Mouse (Mus musculus) gastrocnemius, postnatal 36 days (tissue): ENCODE results near the gene Il20. TPM values are rescaled to one million over a fixed set of nuclear protein-coding genes. Genes with fewer than 3 reads are reported as not detected.

Experiments
- DNase-seq, 2 experiments: peaks; one replicate each; pipeline ENCODE4 v3.0.0; 2022
- intact Hi-C: fragments of 180-260 bp; cut with DNase I; formaldehyde crosslinking; loops from one replicate; pipeline ENCODE4 v1.15.1; 2025
- long read RNA-seq, 2 experiments: library from polyadenylated mRNA; stranded (forward); transcript quantifications; one replicate each; pipeline ENCODE4 v2.0.0; 2021
- total RNA-seq, 2 experiments: library from RNA; stranded (reverse); gene quantifications; 2 replicates each; pipeline ENCODE4 v1.2.3; 2021

Gene Il20
- total RNA-seq = not detected
- long read RNA-seq, experiment 1 = 0 reads
- long read RNA-seq, experiment 2 = 0 reads

DNA sequence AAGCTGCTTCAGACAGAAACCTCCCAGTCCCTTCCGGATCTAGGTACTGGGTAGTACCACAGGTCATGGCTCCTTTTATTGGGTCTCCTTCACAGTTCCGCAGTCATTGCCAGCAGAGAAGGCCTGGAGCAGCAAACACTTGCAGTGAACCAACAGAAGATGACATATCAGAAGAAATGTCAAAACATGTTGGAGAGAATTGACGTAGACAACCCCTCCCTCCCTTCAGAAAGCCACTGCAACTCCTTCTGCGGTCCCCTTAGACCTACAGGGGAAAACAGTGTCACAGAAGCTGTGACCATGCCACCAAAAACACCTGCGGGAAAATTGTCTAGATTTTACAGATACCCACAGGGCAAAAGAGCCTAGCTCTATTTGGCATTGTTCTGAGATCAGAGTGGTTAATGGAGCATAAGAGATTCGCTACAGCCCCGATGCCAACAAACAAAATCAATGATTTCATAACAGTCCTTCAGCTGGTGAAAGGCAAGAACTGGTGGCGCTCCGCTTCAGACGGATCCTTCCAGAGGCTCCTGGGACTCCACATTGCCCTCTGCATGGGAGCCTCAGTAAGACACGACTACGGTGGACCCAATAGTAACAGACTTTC lies at the start of gene Il20:
TSS of gene Il20 (minus strand) at position 51 of the 610 bp plus-strand sequence.
- intact Hi-C loops = no loop called here
- DNase-seq = no peak

DNA sequence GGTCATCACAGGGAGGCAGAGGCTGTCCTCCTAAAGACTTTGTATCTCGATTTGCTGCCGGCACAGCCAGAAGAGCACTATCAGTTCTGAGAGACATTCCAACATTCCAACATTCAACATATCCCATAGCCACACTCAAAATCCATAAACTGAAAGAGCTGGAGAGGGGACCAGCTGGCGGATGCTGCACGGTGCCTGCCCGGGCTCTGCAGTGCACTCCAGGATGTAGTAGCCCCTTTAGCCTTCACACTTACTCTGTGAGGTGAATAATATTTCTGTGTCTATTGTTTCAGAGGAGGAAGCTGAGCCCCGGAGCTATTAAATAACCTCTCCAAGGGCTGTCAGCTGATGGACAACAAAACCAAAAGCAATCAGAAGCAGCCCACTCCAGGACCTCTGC lies 35.7 kb upstream of the Il20 start:
- no peak for DNase-seq
- intact Hi-C loops = no loop called here

DNA sequence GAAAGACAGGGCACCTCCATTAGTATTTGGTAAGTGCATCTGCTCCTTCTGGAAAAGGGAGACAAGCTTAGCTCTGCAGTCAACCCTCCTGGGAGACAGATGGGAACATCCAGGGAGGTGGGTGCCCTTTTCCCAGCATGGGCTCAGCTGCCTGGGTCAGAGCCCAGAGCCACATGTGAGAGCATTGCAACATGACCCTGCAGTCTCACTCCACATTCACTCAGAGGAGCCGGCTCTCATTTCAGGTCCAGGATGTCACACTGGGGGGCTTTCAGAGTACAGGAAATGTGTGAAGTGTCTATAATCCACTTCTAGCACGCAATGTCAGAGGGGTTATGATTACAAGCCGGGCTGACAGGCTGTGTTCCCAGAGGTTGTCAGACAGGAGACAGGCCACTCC lies 30.6 kb upstream of the Il20 start:
- DNase-seq = peak in 1 of 2 experiments; percentile 14
- intact Hi-C loops = no loop called here

DNA sequence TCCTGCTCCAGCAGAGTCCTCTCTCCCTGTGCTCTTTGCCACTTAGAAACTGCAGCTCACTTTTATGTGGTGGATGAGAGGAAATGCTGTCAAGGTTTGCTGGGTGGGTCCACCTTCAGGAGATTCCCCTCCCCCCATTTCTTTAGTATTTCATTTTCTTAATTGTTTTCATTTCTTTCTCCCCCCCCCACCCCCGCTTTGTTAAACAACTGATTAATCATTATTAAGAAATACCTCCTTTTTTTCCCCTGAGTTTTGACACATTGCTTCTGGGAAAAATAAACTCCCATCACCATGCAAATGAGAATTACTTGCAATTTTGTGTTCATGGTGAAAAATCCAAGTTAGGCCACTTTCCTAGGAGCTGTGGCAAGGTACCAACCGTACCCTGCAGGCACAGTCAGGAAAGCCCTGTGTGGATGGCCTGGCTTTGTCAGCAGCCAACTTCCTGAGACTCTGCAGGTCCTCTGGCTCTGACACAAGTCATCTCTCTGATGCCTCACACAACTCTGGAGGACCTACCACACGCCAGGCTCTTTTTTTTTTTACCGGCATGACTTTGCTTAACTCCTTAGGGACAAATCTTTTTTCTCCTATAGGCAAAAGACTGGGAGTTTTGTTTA lies 28.9 kb upstream of the Il20 start, which contains the start of gene Il19:
TSS of gene Il19 (minus strand) at position 51 of the 623 bp plus-strand sequence.
- intact Hi-C loops = no loop called here
- no peak for DNase-seq

DNA sequence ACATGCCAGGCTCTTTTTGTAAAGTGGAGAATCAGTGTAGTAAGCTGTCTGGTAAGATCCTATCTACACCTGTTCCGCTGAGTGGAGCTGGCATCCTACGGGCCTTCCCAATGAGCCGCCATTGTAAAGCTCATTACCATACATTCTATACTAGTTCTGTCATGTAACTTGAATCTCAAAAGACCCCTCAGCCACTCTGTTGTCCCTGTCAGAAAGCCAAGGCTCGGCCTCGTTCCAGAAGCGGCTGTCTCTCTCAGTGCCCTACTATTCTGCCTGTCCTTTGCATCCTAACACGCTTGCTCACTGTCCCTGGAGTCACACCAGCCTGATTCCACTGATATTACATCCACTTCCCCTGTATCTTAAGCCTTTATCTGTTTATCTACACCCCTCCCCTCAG lies 26.9 kb upstream of the Il20 start:
- DNase-seq = no peak
- intact Hi-C loops = no loop called here

DNA sequence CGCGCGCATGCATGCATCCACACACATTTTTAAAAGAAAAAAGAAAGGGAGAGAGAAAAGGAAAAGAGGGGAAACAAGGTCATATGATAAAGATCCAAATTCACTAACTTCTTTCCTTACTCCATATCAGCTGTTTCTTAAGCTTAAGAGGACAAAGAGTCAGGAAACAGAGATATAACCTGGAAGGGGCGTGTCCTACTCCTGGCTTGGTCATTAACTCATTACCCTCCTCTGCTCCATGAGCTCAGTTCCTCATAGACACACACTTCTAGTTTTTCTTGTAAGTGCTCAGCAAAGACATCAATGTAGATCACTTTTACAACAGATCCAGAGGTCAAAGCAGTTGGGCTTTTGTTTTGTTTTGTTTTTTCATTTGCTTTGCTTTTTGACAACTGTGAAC lies 25.9 kb upstream of the Il20 start:
- DNase-seq = no peak
- intact Hi-C loops = no loop called here

DNA sequence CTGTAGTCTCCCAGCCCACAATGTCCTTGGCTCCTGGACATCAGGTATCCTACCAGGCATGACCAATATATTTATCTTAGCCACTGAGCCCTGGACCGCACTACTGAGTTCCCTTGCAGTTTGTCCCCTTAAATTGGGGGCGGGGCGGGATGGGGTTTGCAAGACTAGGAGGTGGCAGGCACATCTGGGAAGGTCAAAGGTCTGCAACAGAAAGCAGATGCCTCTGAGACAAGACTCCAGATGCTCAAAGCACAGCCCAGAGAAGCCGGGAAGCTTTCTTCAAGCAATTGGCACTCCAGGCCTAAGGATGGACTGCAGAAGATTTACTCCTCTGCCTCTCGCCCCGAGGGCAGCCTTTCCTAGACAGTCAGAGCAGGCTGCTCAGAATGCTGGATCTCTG lies 25.1 kb upstream of the Il20 start:
- no peak for DNase-seq
- intact Hi-C loops = no loop called here

DNA sequence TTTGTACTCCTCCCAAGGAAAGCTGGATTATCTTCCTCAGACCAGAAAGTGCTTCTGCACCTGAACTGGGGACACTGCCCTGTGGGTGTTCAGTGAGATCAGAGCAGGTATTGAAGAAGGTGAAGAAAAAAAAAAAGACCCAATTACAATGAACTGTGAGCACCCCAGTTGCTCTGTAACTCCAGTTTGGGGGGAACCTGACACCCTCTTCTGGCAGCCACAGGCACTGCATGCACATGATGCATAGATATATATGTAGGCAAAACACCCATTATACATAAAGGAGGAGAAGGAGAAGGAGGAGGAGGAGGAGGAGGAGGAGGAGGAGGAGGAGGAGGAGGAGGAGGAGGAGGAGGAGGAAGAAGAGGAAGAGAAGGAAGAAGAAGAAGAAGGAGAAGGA lies 15.2 kb upstream of the Il20 start:
- no peak for DNase-seq
- intact Hi-C loops = no loop called here

DNA sequence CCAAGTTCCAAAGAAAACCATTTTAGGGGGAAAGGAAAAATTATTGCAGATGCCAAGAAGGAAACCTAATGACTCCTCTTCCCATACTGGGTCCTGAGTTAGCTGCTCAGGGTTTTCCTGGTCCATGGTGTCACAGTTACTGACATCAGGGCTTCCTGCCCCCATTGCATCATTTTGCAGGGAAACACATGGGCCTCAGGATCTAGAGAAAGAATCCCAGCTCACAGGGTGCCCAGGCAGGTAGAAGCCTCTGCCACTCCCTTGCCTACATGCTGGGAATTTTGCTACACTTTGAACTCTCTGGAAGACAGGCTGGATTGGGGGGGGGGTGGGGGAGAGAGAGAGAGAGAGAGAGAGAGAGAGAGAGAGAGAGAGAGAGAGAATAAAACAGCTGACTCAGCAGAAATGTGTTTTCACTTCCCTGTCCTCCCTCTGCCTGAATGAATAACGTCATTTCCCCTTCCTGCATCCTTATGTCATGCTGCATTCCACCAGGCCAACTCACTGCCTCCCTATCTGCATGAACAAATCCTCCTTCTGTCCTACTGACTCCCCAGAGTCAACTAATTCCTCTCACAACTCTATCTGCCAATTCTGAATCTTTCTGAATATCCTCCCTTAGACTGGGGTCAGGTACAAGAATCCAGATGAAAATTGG lies 7.2 kb upstream of the Il20 start:
- DNase-seq = no peak
- intact Hi-C loops = no loop called here

DNA sequence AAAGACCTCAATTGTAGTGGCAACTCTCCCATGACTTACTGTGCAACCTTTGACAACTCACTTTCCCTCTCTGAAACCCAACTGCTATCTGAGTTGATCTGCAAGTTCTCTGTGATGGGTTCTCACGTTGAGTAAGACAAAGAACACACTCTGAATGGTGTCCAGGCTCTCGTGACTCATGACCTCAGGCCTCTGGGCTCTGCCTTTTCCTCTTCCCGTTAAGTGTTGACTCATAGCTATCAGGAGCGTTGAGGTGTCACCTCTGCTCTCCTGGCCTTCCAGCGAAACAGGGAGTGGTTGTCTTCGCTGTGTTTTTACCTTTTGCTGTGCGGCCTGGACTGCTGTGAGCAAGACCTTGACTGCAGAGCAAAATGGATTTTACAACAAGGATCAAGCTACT lies 8.7 kb downstream of the Il20 start:
- intact Hi-C loops = no loop called here
- no peak for DNase-seq

DNA sequence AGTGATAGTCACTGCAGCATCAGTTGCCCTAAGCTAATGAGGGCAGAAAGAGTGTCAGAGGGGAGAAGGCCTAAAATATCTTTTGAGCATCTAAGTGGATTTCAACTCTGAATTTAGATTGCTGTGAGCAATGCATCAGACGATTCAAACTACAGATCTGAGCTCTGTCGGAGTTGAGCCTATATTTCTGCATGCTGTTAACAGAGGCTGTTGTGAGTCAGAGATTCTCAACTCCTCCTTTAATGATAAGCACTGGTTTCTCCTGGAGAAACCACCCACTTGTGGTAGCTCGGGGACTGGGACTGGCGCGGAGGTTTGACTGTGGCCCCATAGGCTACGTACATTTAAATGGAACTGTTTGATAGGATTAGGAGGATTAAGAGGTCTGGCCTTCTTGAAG lies 16.8 kb downstream of the Il20 start:
- no peak for DNase-seq
- intact Hi-C loops = no loop called here

DNA sequence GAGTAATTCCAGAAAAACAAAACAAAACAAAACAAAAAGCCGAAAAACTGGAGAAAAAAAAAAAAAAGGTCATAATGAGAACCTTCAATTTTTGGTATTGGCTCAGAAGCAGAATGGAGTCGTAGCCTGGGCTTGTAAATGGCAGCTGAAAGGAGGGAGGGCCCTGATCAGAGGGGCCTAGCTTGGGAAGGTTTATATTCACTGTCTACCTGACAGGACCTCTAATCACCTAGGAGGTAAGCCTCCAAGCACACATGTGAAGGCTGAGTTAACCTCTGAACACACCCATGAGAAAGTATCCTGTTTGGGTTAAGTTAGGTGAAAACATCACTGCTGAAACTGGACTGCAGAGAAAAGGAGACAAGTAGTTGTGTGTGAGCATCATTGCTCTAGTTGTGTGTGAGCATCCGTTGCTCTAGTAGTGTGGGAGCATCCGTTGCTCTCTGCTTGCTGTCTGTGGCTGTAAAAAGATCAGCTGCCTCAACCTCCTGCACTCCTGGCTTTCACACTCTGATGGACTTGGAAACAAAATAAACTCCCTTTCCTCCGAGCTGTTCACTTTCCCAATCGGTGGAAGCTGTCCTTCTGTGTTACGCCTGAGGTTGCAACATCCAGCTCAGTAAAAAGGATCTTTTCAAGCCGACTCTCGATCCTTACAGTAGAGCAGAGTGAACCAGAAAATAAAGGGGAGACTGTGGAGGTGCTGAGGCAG lies 17.8 kb downstream of the Il20 start:
- DNase-seq = no peak
- intact Hi-C loops = no loop called here

DNA sequence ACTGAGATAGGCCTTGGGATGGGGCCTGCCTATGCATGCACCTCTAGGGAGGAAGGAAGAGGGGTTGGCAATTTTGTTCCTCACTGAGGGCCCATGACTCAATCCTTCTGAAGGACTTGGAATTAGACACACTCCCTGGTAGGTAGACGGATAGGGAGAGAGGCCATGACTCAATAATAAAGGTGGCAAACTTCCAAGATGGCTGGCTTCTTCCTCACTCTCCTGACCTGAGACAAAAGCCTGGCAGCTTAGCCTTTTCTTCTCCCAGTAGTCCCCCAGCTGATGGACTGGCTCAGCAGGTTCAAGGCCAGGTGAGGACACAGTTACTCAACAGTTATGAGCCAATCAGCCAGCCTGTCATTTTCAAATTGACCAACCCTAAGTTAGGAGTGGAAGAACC lies 18.8 kb downstream of the Il20 start:
- intact Hi-C loops = no loop called here
- DNase-seq = no peak

DNA sequence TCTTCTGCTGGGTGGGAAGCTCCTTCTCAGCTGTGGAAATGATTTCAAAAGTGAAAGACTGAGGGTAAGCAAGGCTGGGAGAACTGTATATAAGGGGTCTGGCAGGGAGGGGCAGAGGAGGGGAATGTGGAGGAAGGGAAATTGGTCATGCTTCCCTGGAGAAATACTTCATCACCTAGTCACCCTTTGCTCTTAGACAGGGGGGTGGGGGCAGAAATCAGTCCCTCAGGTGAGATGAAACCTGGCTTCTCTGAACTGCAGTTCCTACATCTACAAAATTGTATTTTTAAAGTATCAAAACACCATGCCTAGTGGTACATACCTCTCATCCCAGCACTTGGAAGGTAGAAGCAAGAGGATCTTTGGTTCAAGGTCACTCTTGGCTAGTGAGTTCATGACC lies 23.9 kb downstream of the Il20 start, which contains the start of gene Il24:
TSS of gene Il24 (minus strand) at position 101 of the 400 bp plus-strand sequence.
- intact Hi-C loops = no loop called here
- DNase-seq = no peak

DNA sequence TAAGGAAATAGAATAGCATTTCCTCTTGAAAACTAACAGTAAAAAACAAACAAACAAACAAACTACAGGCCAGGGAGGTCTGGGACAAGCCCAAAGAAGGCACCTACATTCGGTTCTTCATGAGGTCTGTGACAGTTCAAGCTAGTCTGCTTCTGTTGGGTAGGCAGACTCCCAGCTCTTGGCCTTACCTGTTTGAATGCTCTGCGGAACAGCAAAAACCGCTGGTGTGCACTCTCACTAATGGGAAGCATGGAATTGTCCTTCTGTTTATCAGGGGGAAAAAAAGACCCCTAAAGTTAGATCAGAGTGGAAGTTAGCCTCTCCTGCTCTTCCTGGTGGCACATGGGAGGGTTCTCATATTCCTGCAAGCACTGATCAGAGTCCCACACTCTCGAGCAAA lies 28.1 kb downstream of the Il20 start:
- no peak for DNase-seq
- intact Hi-C loops = no loop called here

DNA sequence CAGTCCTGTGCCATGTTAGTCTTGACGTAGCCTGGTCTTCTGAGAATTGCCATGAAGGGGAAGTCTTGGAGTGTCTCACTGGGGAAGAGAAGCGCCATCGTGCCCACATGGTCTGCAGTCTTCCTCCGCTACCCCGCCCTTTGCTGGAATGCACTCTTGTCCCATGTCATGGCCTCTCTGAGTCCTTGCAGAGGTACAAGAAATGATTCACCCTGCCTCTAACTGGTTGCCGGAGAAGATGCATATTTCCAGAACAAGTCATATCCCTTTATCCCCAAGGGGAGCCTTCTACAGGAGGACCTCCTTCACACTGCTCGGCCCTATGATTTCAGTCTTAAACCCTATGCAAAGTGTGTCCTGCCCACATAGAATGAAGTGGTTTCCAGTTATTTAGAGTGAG lies 31.3 kb downstream of the Il20 start:
- DNase-seq = no peak
- intact Hi-C loops = loop anchor here (10.0 kb wide), 1 partner anchor 275 kb away; the partner anchor contains the start of gene Eif2d

DNA sequence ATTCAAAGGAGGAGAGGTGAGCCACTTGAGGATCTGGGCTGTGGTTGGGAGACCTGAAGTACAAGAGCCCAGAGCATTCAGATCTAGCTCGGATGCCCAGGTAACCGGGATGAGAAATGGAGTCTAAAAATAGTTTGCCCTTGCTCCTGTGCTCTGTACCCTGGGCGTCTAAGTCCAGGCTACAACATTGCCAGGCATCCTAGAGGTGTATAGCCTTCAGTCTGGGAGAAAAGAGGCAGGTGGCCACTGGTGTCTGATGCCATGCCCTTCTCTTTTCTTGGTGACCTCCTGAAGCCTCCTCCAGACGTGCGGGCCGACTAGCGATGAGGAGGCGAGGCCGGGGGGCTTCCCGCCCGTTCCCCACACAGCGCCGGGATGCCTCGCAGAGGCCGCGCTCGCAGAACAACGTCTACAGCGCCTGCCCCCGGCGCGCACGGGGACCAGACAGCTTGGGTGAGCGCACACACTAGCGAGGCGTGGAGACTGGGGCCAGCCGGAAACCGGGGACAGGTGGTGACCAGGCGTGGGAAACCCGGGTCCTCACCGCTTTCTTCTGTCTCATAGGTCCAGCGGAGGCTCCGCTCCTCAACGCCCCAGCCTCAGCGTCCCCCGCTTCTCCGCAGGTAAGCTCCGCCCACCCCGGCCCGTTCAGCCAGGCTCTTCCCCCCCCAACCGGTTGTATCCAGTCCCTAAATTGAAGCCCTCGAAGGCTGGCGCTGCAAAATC lies 33.2 kb downstream of the Il20 start:
- intact Hi-C loops = loop anchor here (10.0 kb wide), 1 partner anchor 277 kb away; the partner anchor contains the start of gene Eif2d
- no peak for DNase-seq

DNA sequence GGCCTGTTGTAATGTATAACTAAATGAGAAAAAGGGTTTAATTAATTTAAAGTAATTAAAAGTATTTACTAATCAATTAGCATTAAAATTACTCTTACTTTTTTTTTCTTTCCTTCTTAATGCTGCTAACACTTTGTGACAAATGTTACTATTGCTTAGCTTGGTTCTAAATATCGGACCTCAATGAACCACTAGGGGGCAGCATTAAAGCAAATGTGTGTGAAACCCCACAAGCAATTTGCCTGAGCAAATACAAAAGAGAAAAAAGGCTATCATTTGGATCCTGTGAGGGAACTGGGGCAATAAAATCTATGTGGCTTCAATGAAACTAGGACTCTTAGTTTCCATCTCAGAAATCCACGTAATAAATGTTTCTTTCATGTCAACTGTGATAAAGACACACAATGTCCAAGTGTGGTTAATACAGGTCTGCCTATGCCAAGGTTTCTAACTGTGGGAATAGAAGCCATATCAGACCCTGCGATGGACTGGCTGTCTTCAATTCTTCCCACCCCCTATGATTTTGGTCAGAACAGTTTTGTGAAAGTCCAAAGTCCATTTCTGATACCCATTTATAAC lies 34.2 kb downstream of the Il20 start:
- intact Hi-C loops = loop anchor here (10.0 kb wide), 1 partner anchor 278 kb away; the partner anchor contains the start of gene Eif2d
- peak in 1 of 2 experiments; percentile 18 for DNase-seq

DNA sequence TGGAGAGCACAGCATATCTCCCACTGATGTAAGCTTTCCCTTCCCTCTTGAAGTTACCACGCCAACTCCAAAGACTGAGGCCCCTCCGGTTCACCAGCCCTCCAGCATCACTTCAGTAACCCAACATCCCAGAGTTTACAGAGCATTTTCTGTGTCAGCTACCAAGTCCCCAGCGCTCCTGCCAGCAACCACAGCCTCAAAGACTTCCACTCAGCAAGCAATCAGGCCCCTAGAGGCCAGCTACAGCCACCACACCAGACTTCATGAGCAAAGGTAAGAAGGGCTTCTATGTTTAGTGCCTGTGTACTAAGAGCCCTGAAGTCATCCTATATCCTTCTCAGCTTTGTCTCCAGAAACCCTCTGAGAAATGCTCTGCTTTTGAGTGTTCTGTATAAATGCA lies 35.3 kb downstream of the Il20 start:
- intact Hi-C loops = loop anchor here (2.0 to 10.0 kb wide), 4 partner anchors 103 to 385 kb away; partner anchors contain the start of gene Eif2d
- no peak for DNase-seq

DNA sequence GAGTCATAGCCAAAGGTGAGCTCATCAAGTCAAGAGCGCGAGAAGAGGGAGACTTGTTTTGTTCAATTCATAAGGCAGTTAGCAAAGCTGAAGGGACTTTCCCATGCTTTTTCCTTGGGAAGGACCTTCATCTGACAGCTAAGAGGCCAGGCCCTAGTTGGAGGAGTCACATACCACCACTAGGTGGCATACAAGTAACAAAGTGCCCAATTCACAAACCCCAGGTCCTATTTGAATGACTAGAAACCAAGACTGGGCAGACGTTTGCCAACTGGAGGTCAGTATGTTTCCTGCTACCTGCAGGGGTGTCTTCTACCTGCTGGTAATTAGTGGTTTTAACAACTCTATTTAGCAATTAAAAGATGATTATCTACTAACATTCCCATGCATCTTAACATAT lies 36.1 kb downstream of the Il20 start:
- intact Hi-C loops = loop anchor here (2.0 to 10.0 kb wide), 4 partner anchors 104 to 386 kb away; partner anchors contain the start of gene Eif2d
- no peak for DNase-seq
